Mouse (Mus musculus) embryonic facial prominence, embryonic 10.5 days (tissue): ENCODE data around the gene Macrod2. TPM values are rescaled to one million over a fixed set of nuclear protein-coding genes. Genes with fewer than 3 reads are reported as not detected.

Source experiments
- DNase-seq: peaks from one replicate; pipeline ENCODE4 v3.0.0-alpha.2; 2017; ENCODE audit warnings: low spot score
- H3K27ac ChIP-seq: fragments of 300-500 bp; sonication (generic); replicated peaks from 2 replicates; pipeline ENCODE4 v1.5.1; 2016; ENCODE audit warnings: mild to moderate bottlenecking
- H3K27me3 ChIP-seq: fragments of 300-500 bp; sonication (generic); replicated peaks from 2 replicates; pipeline ENCODE4 v1.6.1; 2016; ENCODE audit warnings: low read depth, mild to moderate bottlenecking; ENCODE audit not compliant: poor library complexity, severe bottlenecking
- H3K36me3 ChIP-seq: fragments of 300-500 bp; sonication (generic); replicated peaks from 2 replicates; pipeline ENCODE4 v1.6.1; 2016; ENCODE audit warnings: mild to moderate bottlenecking, moderate library complexity
- H3K4me1 ChIP-seq: fragments of 300-500 bp; sonication (generic); 2 replicates; pipeline ENCODE4 v1.6.1; 2016
- H3K4me3 ChIP-seq: fragments of 300-500 bp; sonication (generic); 2 replicates; pipeline ENCODE4 v1.5.1; 2016; ENCODE audit warnings: mild to moderate bottlenecking, moderate library complexity
- H3K9me3 ChIP-seq: fragments of 300-500 bp; sonication (generic); 2 replicates; pipeline ENCODE4 v1.6.1; 2016; ENCODE audit warnings: mild to moderate bottlenecking
- WGBS: fragments of 180-500 bp; shearing (Covaris S2); methylation state at CpG from one replicate; pipeline ENCODE4 v1.1.7; 2016; 5-methylcytosine and 5-hydroxymethylcytosine counted together
- polyA plus RNA-seq: library from polyadenylated mRNA; unstranded; fragments of >200 nt; fragmentation: Nextera tagmentation; extraction: Ambion mirVana; gene quantifications from 2 replicates; pipeline ENCODE4 v1.2.1, GENCODE M21; 2016

Gene Macrod2
- polyA plus RNA-seq, 1 experiment from 2014 or later, result 25.8 TPM

DNA sequence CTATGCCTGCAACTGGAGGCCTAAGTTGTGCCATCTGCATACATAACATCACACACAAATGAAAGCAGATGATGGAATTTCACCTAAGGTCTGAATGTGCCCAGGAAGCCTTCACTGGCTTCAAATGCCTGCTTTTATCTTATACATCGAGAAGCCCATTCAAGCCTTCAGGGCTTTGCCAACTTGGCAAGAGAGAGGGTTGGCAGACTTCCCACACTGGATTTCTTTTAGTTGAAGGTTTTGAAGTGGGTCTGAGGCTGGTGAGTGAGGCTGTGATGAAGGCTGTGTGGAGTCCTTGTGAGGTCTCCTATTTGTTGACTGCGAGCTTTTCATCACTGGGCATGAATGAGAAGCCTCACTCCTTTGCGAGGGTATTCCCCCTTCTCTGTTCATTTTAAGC is 444.8 kb downstream of the Macrod2 start:
- no peaks in the 10 kb centered on the region for H3K9me3 ChIP-seq
- WGBS, result 64% methylated on average over 3 of the region's 3 CpGs
- H3K36me3 ChIP-seq, result no peaks in the 10 kb centered on the region
- H3K4me1 ChIP-seq, result peaks cover 10% of the 10 kb centered on the region
- no peak overlapping the region for H3K4me3 ChIP-seq
- DNase-seq, result no peak
- no peaks in the 10 kb centered on the region for H3K27me3 ChIP-seq
- no peak overlapping the region for H3K27ac ChIP-seq

- Histone ChIP-seq H3K36me3 (no peaks in the 10 kb centered on the region), H3K4me1 (peaks cover 10% of the 10 kb centered on the region), H3K9me3 (no peaks in the 10 kb centered on the region), H3K4me3 (no peak overlapping the region), H3K27ac (no peak overlapping the region), H3K27me3 (no peaks in the 10 kb centered on the region)
- 82% methylated on average over 5 of the region's 5 CpGs for WGBS
- no peak for DNase-seq
Observed at GRCm38 (mm10) chr2:140844030-140844429, 448.9 kb downstream of the Macrod2 start.

DNA sequence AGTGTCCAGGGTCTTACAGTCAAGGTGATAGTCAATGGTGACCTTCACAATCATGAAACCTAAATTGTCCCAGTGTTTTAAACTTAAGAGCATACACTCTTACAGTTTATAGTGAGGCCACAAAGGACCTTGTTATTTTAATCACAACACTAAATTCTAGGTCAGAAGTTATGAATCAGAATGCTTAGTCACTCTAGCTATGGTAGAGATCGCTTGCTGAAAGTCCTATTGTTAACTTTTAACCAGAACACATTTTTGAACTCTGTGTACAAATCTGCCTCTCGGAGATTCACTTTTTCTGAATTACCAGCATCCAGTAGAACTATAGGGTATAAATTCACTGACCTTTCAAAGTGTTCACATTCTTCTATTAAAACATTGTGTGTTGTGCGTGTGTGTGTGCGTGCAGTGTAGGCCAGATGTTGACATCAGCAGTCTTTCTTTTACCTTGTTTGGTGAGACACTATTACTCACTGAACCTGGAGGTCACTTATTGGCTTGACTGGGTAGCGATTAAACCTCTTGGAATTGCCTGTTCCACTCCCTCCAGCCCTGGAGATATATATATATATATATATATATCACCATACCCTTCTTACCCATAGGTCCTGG is 452.8 kb downstream of the Macrod2 start:
- 89% methylated on average over 5 of the region's 5 CpGs for WGBS
- Histone ChIP-seq H3K4me3 (no peak overlapping the region), H3K4me1 (no peaks in the 10 kb centered on the region), H3K27ac (no peak overlapping the region), H3K36me3 (no peaks in the 10 kb centered on the region), H3K9me3 (no peaks in the 10 kb centered on the region), H3K27me3 (no peaks in the 10 kb centered on the region)
- no peak for DNase-seq

- Histone ChIP-seq H3K27ac (no peak overlapping the region), H3K4me3 (no peak overlapping the region), H3K4me1 (no peaks in the 10 kb centered on the region), H3K9me3 (no peaks in the 10 kb centered on the region), H3K27me3 (no peaks in the 10 kb centered on the region), H3K36me3 (no peaks in the 10 kb centered on the region)
- no peak for DNase-seq
- WGBS, result 84% methylated on average over 9 of the region's 9 CpGs
Observed at GRCm38 (mm10) chr2:140853538-140853937, 458.4 kb downstream of the Macrod2 start.

DNA sequence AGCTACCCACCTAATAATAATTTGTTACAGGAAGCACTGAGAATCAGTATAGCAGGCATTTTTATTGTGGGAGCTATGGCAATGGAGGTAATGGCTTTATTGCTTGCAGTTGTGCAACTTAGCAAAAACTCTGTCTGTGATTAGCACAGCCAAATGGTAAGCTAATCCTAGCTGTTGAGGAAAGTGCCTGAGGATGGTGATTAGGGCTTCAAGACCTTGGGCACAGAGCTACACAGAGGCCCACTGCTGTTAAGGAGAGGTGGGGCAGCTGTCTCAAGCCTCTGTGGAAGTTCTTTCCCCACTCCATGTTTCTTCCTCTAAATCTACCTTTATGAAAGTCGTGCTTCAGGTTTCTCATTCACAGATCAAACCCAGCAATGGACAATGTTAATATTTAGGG is 466.2 kb downstream of the Macrod2 start:
- no peak for DNase-seq
- Histone ChIP-seq H3K27me3 (no peaks in the 10 kb centered on the region), H3K9me3 (no peaks in the 10 kb centered on the region), H3K4me3 (no peak overlapping the region), H3K27ac (no peak overlapping the region), H3K36me3 (no peaks in the 10 kb centered on the region), H3K4me1 (no peaks in the 10 kb centered on the region)
- 76% methylated on average over 1 of the region's 1 CpGs for WGBS

GRCm38 (mm10) chr2:140862736-140863135 is 467.6 kb downstream of the Macrod2 start:
- WGBS, result 85% methylated on average over 4 of the region's 4 CpGs
- no peak for DNase-seq
- Histone ChIP-seq H3K9me3 (no peaks in the 10 kb centered on the region), H3K36me3 (no peaks in the 10 kb centered on the region), H3K4me1 (no peaks in the 10 kb centered on the region), H3K27me3 (no peaks in the 10 kb centered on the region), H3K4me3 (no peak overlapping the region), H3K27ac (no peak overlapping the region)

DNA sequence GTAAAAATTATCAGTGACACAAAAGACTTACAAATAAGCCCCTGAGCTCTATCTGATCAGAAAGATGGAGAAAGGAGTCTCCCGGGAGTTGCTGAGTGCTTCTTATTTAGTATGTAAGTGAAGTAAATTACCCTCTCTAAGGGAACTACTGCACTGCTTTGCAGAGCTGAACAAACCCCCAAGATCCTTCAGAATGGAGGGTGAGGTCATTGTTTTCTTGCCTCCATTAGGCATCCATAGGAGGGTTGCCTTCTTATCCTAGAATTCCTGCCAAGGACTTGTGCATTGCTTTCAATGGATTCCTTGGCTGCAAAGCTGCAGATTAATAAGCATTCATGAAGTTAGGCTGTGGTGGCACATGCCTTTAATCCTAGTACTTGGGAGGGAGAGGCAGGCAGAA is 470.5 kb downstream of the Macrod2 start:
- Histone ChIP-seq H3K4me3 (no peak overlapping the region), H3K27ac (no peak overlapping the region), H3K9me3 (no peaks in the 10 kb centered on the region), H3K27me3 (no peaks in the 10 kb centered on the region), H3K36me3 (no peaks in the 10 kb centered on the region), H3K4me1 (no peaks in the 10 kb centered on the region)
- DNase-seq, result no peak
- WGBS, result 95% methylated on average over 1 of the region's 1 CpGs

GRCm38 (mm10) chr2:140867116-140867515 is 472.0 kb downstream of the Macrod2 start:
- H3K36me3 ChIP-seq, result no peaks in the 10 kb centered on the region
- no peak overlapping the region for H3K4me3 ChIP-seq
- WGBS, result 92% methylated on average over 5 of the region's 5 CpGs
- no peak for DNase-seq
- H3K27me3 ChIP-seq, result no peaks in the 10 kb centered on the region
- H3K27ac ChIP-seq, result no peak overlapping the region
- H3K9me3 ChIP-seq, result no peaks in the 10 kb centered on the region
- H3K4me1 ChIP-seq, result no peaks in the 10 kb centered on the region

DNA sequence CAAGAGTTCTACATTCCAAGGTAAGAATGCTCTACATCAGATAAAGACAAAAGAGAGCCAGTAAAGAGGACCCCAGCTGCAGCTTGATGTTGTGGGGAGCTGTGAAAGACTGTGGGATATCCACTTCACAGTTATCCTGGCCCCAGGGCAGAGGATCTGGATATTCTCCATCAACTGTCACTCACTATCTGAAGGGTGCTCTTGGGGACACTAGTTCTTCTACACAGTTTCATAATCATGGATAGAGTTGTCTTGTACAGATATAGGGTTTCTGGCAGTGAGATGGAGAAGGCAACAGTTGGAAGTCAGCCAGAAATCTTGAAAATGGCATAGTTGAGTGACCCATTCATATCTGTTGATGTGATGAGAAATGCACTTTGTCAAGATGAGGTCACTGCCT is 490.1 kb downstream of the Macrod2 start:
- Histone ChIP-seq H3K9me3 (no peaks in the 10 kb centered on the region), H3K4me3 (no peak overlapping the region), H3K4me1 (no peaks in the 10 kb centered on the region), H3K27ac (no peak overlapping the region), H3K27me3 (no peaks in the 10 kb centered on the region), H3K36me3 (no peaks in the 10 kb centered on the region)
- DNase-seq, result no peak

DNA sequence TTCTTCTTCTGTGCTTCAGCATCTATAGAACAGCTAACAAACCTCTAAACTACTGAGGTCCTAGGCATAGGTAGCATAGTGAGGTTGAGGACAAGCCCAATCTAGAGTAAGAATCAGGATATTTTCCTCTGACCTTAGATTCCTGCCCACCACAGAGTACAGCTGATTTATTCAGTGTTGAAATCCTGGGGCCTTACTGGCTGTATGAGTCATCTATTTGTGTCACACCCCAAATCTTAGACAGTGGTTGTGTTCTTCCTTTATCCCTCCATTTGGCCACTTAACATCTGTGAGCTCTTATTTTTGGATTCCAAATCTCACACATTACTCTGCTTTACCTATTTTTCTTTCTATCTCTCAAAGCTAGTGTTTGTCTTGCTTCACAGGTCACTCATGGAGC is 495.6 kb downstream of the Macrod2 start:
- Histone ChIP-seq H3K27ac (no peak overlapping the region), H3K9me3 (no peaks in the 10 kb centered on the region), H3K27me3 (no peaks in the 10 kb centered on the region), H3K36me3 (no peaks in the 10 kb centered on the region), H3K4me1 (no peaks in the 10 kb centered on the region), H3K4me3 (no peak overlapping the region)
- DNase-seq, result no peak

DNA sequence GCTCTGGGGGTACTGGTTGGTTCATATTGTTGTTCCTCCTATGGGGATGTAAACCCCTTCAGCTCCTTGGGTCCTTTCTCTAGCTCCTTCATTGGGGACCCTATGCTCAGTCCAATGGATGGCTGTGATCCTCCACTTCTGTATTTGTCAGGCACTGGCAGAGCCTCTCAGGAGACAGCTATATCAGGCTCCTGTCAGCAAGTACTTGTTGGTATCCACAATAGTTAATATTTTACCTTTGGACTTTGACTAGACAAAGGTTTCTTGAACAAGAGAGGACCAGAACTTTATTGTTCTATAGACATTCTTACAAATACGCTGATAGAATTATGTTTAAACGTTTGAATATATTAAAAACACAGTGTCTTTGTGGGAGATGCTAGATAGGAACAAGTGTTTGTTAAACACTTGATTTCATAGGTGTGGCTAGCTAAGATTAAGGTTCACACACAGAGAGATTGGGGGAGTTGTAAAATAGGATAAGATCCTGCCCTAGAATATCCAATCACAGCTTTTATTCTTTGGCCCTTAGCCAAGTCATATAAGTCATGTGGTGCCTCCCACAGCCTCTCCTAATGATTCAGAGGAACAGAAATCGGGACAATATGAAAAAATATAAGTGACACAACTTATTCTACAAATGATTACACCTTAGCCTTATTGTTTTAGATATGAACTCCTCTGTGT is 501.4 kb downstream of the Macrod2 start:
- DNase-seq, result no peak

GRCm38 (mm10) chr2:140898408-140898985 is 503.4 kb downstream of the Macrod2 start:
- Histone ChIP-seq H3K27ac (no peak overlapping the region), H3K4me1 (no peaks in the 10 kb centered on the region), H3K36me3 (no peaks in the 10 kb centered on the region), H3K27me3 (no peaks in the 10 kb centered on the region), H3K4me3 (no peak overlapping the region), H3K9me3 (no peaks in the 10 kb centered on the region)
- DNase-seq, result no peak
- 78% methylated on average over 7 of the region's 7 CpGs for WGBS

More for the DNA sequence above, 501.4 kb downstream of the Macrod2 start:
- H3K36me3 ChIP-seq, result no peaks in the 10 kb centered on the region
- H3K27me3 ChIP-seq, result no peaks in the 10 kb centered on the region
- 86% methylated on average over 3 of the region's 3 CpGs for WGBS
- H3K27ac ChIP-seq, result no peak overlapping the region
- H3K4me3 ChIP-seq, result no peak overlapping the region
- H3K9me3 ChIP-seq, result no peaks in the 10 kb centered on the region
- H3K4me1 ChIP-seq, result no peaks in the 10 kb centered on the region

GRCm38 (mm10) chr2:140905331-140905730 is 510.2 kb downstream of the Macrod2 start:
- no peak for DNase-seq
- H3K9me3 ChIP-seq, result no peaks in the 10 kb centered on the region

More at GRCm38 (mm10) chr2:140905331-140905730, 510.2 kb downstream of the Macrod2 start:
- Histone ChIP-seq H3K4me3 (no peak overlapping the region), H3K4me1 (peaks cover 8% of the 10 kb centered on the region), H3K27me3 (no peaks in the 10 kb centered on the region), H3K27ac (no peak overlapping the region), H3K36me3 (no peaks in the 10 kb centered on the region)
- 76% methylated on average over 4 of the region's 4 CpGs for WGBS
